In the genomic region with DNA sequence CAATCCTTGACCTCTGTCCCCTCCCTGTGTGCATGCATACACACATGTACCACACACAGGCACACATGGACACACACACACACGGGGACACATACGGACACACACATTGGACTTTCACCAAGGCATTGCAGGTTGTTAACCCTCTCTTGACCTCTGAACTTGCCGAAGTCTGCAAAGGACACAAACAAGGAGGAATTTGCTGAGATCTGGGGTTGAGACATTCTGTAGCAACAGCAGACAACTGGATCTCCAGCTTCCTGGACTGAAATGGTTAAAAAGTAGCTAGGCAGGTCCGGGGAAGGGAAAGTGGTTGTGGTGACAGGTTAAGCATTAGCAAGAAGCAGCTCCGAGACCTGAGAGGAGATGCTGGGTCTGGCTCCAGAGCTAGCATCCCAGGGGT, we compare ENCODE assay signal across 29 mouse cellular contexts. TPM values are rescaled to one million over a fixed set of nuclear protein-coding genes. Genes with fewer than 3 reads are reported as not detected.
DNase-seq lines count a peak whose midpoint lies in the region; ATAC-seq lines count a peak whose summit lies in the region.
"Had no signal": no experiment of that assay in that cellular context is flagged by ENCODE, and none has a peak within 500 bp of the region (broad histone marks: within the 10 kb centered on the region; RNA-seq: fewer than 3 reads in every experiment).

No protein-coding gene starts in this region.

- peak; percentile 91 for DNase-seq in kidney, adult 11 months
- peak; percentile 85 to 94 for DNase-seq in kidney, adult 8-10 months
- peak; percentile 76 for DNase-seq in kidney, postnatal 14 days
- DNase-seq in right cerebral cortex, postnatal 36 days (ENCODE audit: low spot score in 2 of 2), result no peak
- DNase-seq in hindbrain, embryonic 11.5 days (ENCODE audit: low spot score), result no peak
- DNase-seq: adrenal gland, adult 8-10 months; B cell, adult 2 months; cerebellum, adult 2 months; cerebellum, postnatal 25 days; gastrocnemius, postnatal 10 days; heart, postnatal 4 days; lung, embryonic 14.5 days; right cerebral cortex, adult 18-20 months had no signal

- H3K27ac ChIP-seq in kidney, embryonic 14.5 days (ENCODE audit: low read depth, low read length), result no peak overlapping the region
- peak overlapping the region; percentile 68; the same call in 1 of the 2 replicates for H3K27ac ChIP-seq in embryonic facial prominence, embryonic 15.5 days (replicated peaks)
- H3K27ac ChIP-seq in hindbrain, embryonic 11.5 days (ENCODE audit: low read depth, low read length), result no peak overlapping the region
- H3K27ac ChIP-seq: embryonic facial prominence, embryonic 13.5 days; hindbrain, embryonic 15.5 days; liver, embryonic 12.5 days; macrophage; midbrain, embryonic 10.5 days; neural tube, embryonic 13.5 days had no signal

- no peak overlapping the region for H3K4me3 ChIP-seq in kidney, embryonic 14.5 days (ENCODE audit: low read length)
- H3K4me3 ChIP-seq in embryonic facial prominence, embryonic 15.5 days (replicated peaks), result no peak overlapping the region
- H3K4me3 ChIP-seq in hindbrain, embryonic 11.5 days (ENCODE audit: low read depth, low read length), result no peak overlapping the region
- H3K4me3 ChIP-seq: embryonic facial prominence, embryonic 13.5 days; heart, embryonic 13.5 days; hindbrain, embryonic 15.5 days; liver, embryonic 12.5 days; midbrain, embryonic 10.5 days; myocyte; neural tube, embryonic 13.5 days had no signal

- H3K9me3 ChIP-seq in kidney, embryonic 14.5 days (ENCODE audit: control insufficient read depth, low read length), result no peaks in the 10 kb centered on the region
- H3K9me3 ChIP-seq in embryonic facial prominence, embryonic 15.5 days (replicated peaks), result no peaks in the 10 kb centered on the region
- no peaks in the 10 kb centered on the region for H3K9me3 ChIP-seq in hindbrain, embryonic 11.5 days (ENCODE audit: control insufficient read depth, low read length)
- H3K9me3 ChIP-seq: embryonic facial prominence, embryonic 13.5 days; G1E; heart, embryonic 13.5 days; hindbrain, embryonic 15.5 days; liver, embryonic 12.5 days; midbrain, embryonic 10.5 days; neural tube, embryonic 13.5 days had no signal

- no peaks in the 10 kb centered on the region for H3K36me3 ChIP-seq in kidney, embryonic 14.5 days (ENCODE audit: control insufficient read depth, insufficient read depth, low read length)
- H3K36me3 ChIP-seq in embryonic facial prominence, embryonic 15.5 days, result no peaks in the 10 kb centered on the region
- no peaks in the 10 kb centered on the region for H3K36me3 ChIP-seq in hindbrain, embryonic 11.5 days (ENCODE audit: control insufficient read depth, insufficient read depth, low read length)
- H3K36me3 ChIP-seq: embryonic facial prominence, embryonic 13.5 days; G1E; heart, embryonic 13.5 days; hindbrain, embryonic 15.5 days; liver, embryonic 12.5 days; midbrain, embryonic 10.5 days; neural tube, embryonic 13.5 days had no signal

- WGBS in kidney, embryonic 14.5 days, result 56% methylated on average over 5 of the region's 5 CpGs
- 48% methylated on average over 5 of the region's 5 CpGs for WGBS in embryonic facial prominence, embryonic 15.5 days
- WGBS in hindbrain, embryonic 11.5 days, result 64% methylated on average over 5 of the region's 5 CpGs

- H3K27me3 ChIP-seq in kidney, embryonic 14.5 days (ENCODE audit: control insufficient read depth, insufficient read depth, low read length), result no peaks in the 10 kb centered on the region
- no peaks in the 10 kb centered on the region for H3K27me3 ChIP-seq in embryonic facial prominence, embryonic 15.5 days
- H3K27me3 ChIP-seq in hindbrain, embryonic 11.5 days (ENCODE audit: control insufficient read depth, insufficient read depth, low read length), result no peaks in the 10 kb centered on the region
- H3K27me3 ChIP-seq: CH12.LX; embryonic facial prominence, embryonic 13.5 days; heart, embryonic 13.5 days; hindbrain, embryonic 15.5 days; liver, embryonic 12.5 days; neural tube, embryonic 13.5 days had no signal

- no peak for ATAC-seq in kidney, embryonic 14.5 days (ENCODE audit: low FRiP score, low TSS enrichment)
- no peak for ATAC-seq in embryonic facial prominence, embryonic 15.5 days (ENCODE audit: insufficient number of reproducible peaks, low FRiP score, low TSS enrichment, low read depth)
- no peak for ATAC-seq in hindbrain, embryonic 11.5 days (ENCODE audit: low FRiP score)
- ATAC-seq in megakaryocyte progenitor cell, adult 5-6 weeks (replicated peaks; ENCODE audit: poor library complexity), result no peak
- ATAC-seq: liver, embryonic 12.5 days; midbrain, embryonic 16.5 days had no signal

- H3K9ac ChIP-seq in kidney, embryonic 14.5 days (ENCODE audit: low read depth, low read length), result no peak overlapping the region
- no peak overlapping the region for H3K9ac ChIP-seq in embryonic facial prominence, embryonic 15.5 days
- H3K9ac ChIP-seq in hindbrain, embryonic 11.5 days (ENCODE audit: low read depth, low read length), result no peak overlapping the region
- H3K9ac ChIP-seq: embryonic facial prominence, embryonic 13.5 days; heart, embryonic 13.5 days; hindbrain, embryonic 15.5 days; liver, embryonic 12.5 days; lung, embryonic 14.5 days; neural tube, embryonic 13.5 days had no signal

- no peaks in the 10 kb centered on the region for H3K4me1 ChIP-seq in kidney, embryonic 14.5 days (ENCODE audit: control insufficient read depth, insufficient read depth, low read length)
- H3K4me1 ChIP-seq in embryonic facial prominence, embryonic 15.5 days, result peaks cover 24% of the 10 kb centered on the region
- H3K4me1 ChIP-seq in hindbrain, embryonic 11.5 days (replicated peaks; ENCODE audit: control insufficient read depth, insufficient read depth, low read length), result no peaks in the 10 kb centered on the region
- H3K4me1 ChIP-seq: hindbrain, embryonic 15.5 days; midbrain, embryonic 10.5 days; neural tube, embryonic 13.5 days had no signal

- no peak overlapping the region for H3K4me2 ChIP-seq in kidney, embryonic 14.5 days (replicated peaks; ENCODE audit: low read depth, low read length)
- H3K4me2 ChIP-seq in embryonic facial prominence, embryonic 15.5 days (replicated peaks), result no peak overlapping the region
- H3K4me2 ChIP-seq in hindbrain, embryonic 11.5 days (replicated peaks; ENCODE audit: low read depth, low read length), result no peak overlapping the region
- H3K4me2 ChIP-seq: embryonic facial prominence, embryonic 13.5 days; heart, embryonic 13.5 days; hindbrain, embryonic 15.5 days; liver, embryonic 12.5 days; lung, embryonic 14.5 days; neural tube, embryonic 13.5 days had no signal

RNA-seq across cellular contexts. Expression of gene Kcnj15, which starts 16.7 kb away (rescaled TPM):
- 0.41 and 1.3 TPM in 2 replicates for polyA plus RNA-seq in kidney, embryonic 14.5 days (2014; fragmentation: Nextera tagmentation; extraction: Ambion mirVana)
- polyA plus RNA-seq in embryonic facial prominence, embryonic 15.5 days (2015; fragmentation: Nextera tagmentation; extraction: Ambion mirVana), result 4.4 and 4.7 TPM in 2 replicates
- 0.28 TPM in 2 replicates for polyA plus RNA-seq in hindbrain, embryonic 11.5 days (2014; fragmentation: Nextera tagmentation; extraction: Ambion mirVana)
- total RNA-seq in megakaryocyte progenitor cell, adult 5-6 weeks (2015), result not detected in 2 replicates
- total RNA-seq in megakaryocyte progenitor cell, adult 5-6 weeks (2017), result under 0.01 TPM in 1 of 2 replicates, not detected in the other
- total RNA-seq: granulocyte monocyte progenitor cell, adult 5-6 weeks had no signal
- polyA plus RNA-seq: cerebellum, adult 2 months; forebrain, embryonic 16.5 days; G1E; macrophage had no signal

Comparison
In these comparisons a context has a peak if more than half of its experiments do, and no peak if none do; other contexts are left out.
1. DNase-seq: peak in kidney, adult 11 months (single experiment), kidney, adult 8-10 months (2 of 2) and kidney, postnatal 14 days (single experiment); none in right cerebral cortex, postnatal 36 days (0 of 2) and hindbrain, embryonic 11.5 days (single experiment).